Mouse (Mus musculus): ENCODE data around the gene Igdcc3. TPM values are rescaled to one million over a fixed set of nuclear protein-coding genes. Genes with fewer than 3 reads are reported as not detected.
A peak's percentile ranks its signal among the peaks of the same experiment; 100 is the strongest.
"Not testable (repeated sequence)": the region's sequence is repeated elsewhere in the genome, so short reads cannot be mapped to it uniquely, and the experiment has no call there.

The Igdcc3 gene
- polyA plus RNA-seq, 1 experiment from 2014 or later = 0.08 TPM

- WGBS (ENCODE audit: insufficient replicate concordance) = 71% methylated on average over 9 of the region's 9 CpGs
- H3K4me2 ChIP-seq = not testable (repeated sequence)
Measured at GRCm38 (mm10) chr9:65207041-65207815, 66.2 kb downstream of the Igdcc3 start.

DNA sequence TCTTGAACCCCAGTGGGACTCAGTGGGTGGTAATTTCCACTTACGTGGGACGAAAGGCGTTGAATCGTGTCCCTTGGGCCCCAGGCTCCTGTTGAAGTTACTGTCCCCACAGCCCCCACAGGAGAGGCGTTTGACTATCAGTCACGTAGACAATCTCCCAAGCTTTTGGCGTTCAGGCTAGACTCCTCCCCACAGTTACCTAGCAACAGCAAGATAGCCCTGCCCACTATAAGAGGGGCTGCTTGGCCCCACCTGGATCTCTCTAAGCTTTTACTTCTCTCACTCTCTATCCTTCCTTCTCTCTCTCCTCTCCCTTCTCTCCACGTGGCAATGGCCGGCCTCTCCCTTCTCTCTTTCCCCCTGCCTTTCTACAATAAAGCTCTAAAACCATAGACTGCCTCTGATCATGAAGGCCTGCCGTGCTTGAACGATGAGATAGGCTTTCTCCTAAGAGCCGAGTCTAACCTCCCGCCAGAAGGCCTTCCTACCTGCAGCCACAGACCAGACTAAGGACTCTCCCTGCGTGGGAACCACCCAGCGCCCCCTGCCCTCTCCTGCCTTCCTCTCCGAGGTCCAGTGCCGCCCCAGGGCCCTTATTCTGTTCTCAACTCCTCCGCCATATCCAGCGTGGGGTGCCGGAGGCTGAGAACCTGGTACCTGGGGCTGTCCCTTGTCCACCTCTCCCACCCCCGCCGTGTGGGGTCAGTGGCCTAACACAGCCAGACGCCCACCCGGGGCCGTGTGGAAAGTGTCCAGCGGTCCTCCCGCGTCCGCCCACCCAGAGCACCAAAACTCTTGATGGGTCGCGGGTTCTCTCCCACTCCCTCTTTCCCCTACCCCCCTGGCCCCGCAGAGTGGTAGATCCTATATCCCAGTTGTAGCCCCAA lies 67.5 kb downstream of the Igdcc3 start:
- no peak overlapping the region for H3K27ac ChIP-seq (replicated peaks)
- peak; percentile 45; the same call in 1 of the 2 replicates for ATAC-seq (ENCODE audit: insufficient read depth)
- H3K27me3 ChIP-seq = no peaks in the 10 kb centered on the region
- 74% methylated on average over 32 of the region's 32 CpGs for WGBS (ENCODE audit: insufficient replicate concordance)
- H3K36me3 ChIP-seq (replicated peaks) = no peaks in the 10 kb centered on the region
- no peak overlapping the region for H3K4me3 ChIP-seq (replicated peaks)
- no peaks in the 10 kb centered on the region for H3K9me3 ChIP-seq (replicated peaks)
- H3K9ac ChIP-seq = no peak overlapping the region
- H3K4me1 ChIP-seq (replicated peaks) = peaks cover 30% of the 10 kb centered on the region
- H3K4me2 ChIP-seq = no peak overlapping the region

More at GRCm38 (mm10) chr9:65207041-65207815, 66.2 kb downstream of the Igdcc3 start:
- H3K4me3 ChIP-seq (replicated peaks); H3K9me3 ChIP-seq (replicated peaks); ATAC-seq (ENCODE audit: insufficient read depth); H3K36me3 ChIP-seq (replicated peaks); H3K27me3 ChIP-seq; H3K9ac ChIP-seq; H3K27ac ChIP-seq (replicated peaks): not testable (repeated sequence)
- peaks cover 31% of the 10 kb centered on the region for H3K4me1 ChIP-seq (replicated peaks)

- WGBS (ENCODE audit: insufficient replicate concordance) = 76% methylated on average over 1 of the region's 1 CpGs
- H3K27ac ChIP-seq (replicated peaks) = 0 out of 2 replicates have a peak overlapping the region, but pooled peaks have one; percentile 7
- no peak overlapping the region for H3K4me2 ChIP-seq
- no peak overlapping the region for H3K4me3 ChIP-seq (replicated peaks)
- no peak for ATAC-seq (ENCODE audit: insufficient read depth)
- H3K9ac ChIP-seq = no peak overlapping the region
- H3K27me3 ChIP-seq = no peaks in the 10 kb centered on the region
- H3K4me1 ChIP-seq (replicated peaks) = peaks cover 41% of the 10 kb centered on the region
- no peaks in the 10 kb centered on the region for H3K9me3 ChIP-seq (replicated peaks)
- no peaks in the 10 kb centered on the region for H3K36me3 ChIP-seq (replicated peaks)
Measured at GRCm38 (mm10) chr9:65211598-65211997, 70.6 kb downstream of the Igdcc3 start.

DNA sequence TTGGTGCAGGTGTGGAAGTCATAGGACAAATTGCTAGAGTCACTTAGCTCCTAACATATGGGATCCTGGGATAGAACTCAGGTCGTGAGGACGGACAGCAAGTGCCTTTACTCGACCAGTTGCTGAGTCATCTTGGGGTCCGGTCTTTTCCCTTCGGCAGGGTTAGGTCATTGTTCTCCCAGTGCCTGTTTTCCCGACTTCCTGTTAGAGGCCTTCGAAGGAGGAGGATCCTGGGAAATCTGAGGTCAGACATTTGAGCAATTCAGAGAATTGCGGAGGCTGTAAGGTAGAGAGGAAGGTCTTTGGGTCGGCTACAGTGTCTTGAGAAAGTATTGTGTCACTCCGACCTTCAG lies 73.4 kb downstream of the Igdcc3 start:
- Histone ChIP-seq H3K36me3 (replicated peaks) (no peaks in the 10 kb centered on the region), H3K9me3 (replicated peaks) (no peaks in the 10 kb centered on the region), H3K4me1 (replicated peaks) (peaks cover 55% of the 10 kb centered on the region), H3K27ac (replicated peaks) (peak overlapping the region; percentile 100), H3K9ac (peak overlapping the region; percentile 96), H3K27me3 (no peaks in the 10 kb centered on the region), H3K4me3 (replicated peaks) (peak overlapping the region; percentile 80), H3K4me2 (peak overlapping the region; percentile 94)
- ATAC-seq (ENCODE audit: insufficient read depth) = no peak
- WGBS (ENCODE audit: insufficient replicate concordance) = 7% methylated on average over 10 of the region's 10 CpGs

- peak; percentile 91 for ATAC-seq (ENCODE audit: insufficient read depth)
- peak overlapping the region; percentile 96 for H3K9ac ChIP-seq
- no peaks in the 10 kb centered on the region for H3K27me3 ChIP-seq
- H3K4me1 ChIP-seq (replicated peaks) = peaks cover 58% of the 10 kb centered on the region
- H3K4me3 ChIP-seq (replicated peaks) = peak overlapping the region; percentile 80
- WGBS (ENCODE audit: insufficient replicate concordance) = under 1% methylated on average over 57 of the region's 59 CpGs
- H3K36me3 ChIP-seq (replicated peaks) = no peaks in the 10 kb centered on the region
- peak overlapping the region; percentile 94 for H3K4me2 ChIP-seq
- no peaks in the 10 kb centered on the region for H3K9me3 ChIP-seq (replicated peaks)
- H3K27ac ChIP-seq (replicated peaks) = peak overlapping the region; percentile 100
Measured at GRCm38 (mm10) chr9:65214778-65215493, 73.9 kb downstream of the Igdcc3 start.

- H3K27me3 ChIP-seq = no peaks in the 10 kb centered on the region
- H3K4me3 ChIP-seq (replicated peaks) = peak overlapping the region; percentile 80
- peak; percentile 78 for ATAC-seq (ENCODE audit: insufficient read depth)
- H3K9me3 ChIP-seq (replicated peaks) = no peaks in the 10 kb centered on the region
- peak overlapping the region; percentile 94 for H3K4me2 ChIP-seq
- no peaks in the 10 kb centered on the region for H3K36me3 ChIP-seq (replicated peaks)
- H3K4me1 ChIP-seq (replicated peaks) = peaks cover 64% of the 10 kb centered on the region
- peak overlapping the region; percentile 100 for H3K27ac ChIP-seq (replicated peaks)
- 1% methylated on average over 31 of the region's 31 CpGs for WGBS (ENCODE audit: insufficient replicate concordance)
- peak overlapping the region; percentile 96 for H3K9ac ChIP-seq
Measured at GRCm38 (mm10) chr9:65215494-65216126, 74.6 kb downstream of the Igdcc3 start.

- no peaks in the 10 kb centered on the region for H3K27me3 ChIP-seq
- 16% methylated on average over 8 of the region's 8 CpGs for WGBS (ENCODE audit: insufficient replicate concordance)
- peaks cover 68% of the 10 kb centered on the region for H3K4me1 ChIP-seq (replicated peaks)
- no peak for ATAC-seq (ENCODE audit: insufficient read depth)
- no peaks in the 10 kb centered on the region for H3K36me3 ChIP-seq (replicated peaks)
- peak overlapping the region; percentile 80 for H3K4me3 ChIP-seq (replicated peaks)
- H3K9me3 ChIP-seq (replicated peaks) = no peaks in the 10 kb centered on the region
- peak overlapping the region; percentile 96 for H3K9ac ChIP-seq
- H3K27ac ChIP-seq (replicated peaks) = peak overlapping the region; percentile 100
- peak overlapping the region; percentile 94 for H3K4me2 ChIP-seq
Measured at GRCm38 (mm10) chr9:65216972-65217371, 76.0 kb downstream of the Igdcc3 start.

DNA sequence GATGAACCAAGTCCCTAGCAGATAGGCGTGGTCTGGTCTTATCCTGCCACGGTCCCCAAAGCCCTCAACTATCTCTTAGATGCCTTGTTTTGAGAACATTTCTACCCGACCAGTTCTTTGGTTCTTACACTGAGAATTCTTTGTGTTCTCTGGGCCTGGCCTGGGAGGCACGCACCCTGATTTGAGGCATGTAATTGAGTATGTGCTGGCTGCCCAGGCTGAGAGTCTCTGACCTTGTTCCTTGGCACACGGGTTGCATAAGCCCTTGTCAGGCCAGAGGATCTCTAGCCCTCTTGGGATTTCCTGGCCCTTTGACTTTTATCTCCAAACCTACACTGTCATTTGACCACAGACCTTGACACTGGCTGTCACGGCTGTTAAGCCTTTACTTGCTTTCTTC lies 76.7 kb downstream of the Igdcc3 start:
- no peaks in the 10 kb centered on the region for H3K36me3 ChIP-seq (replicated peaks)
- peak overlapping the region; percentile 96 for H3K9ac ChIP-seq
- H3K4me3 ChIP-seq (replicated peaks) = peak overlapping the region; percentile 80
- H3K4me2 ChIP-seq = peak overlapping the region; percentile 94
- H3K9me3 ChIP-seq (replicated peaks) = no peaks in the 10 kb centered on the region
- peaks cover 68% of the 10 kb centered on the region for H3K4me1 ChIP-seq (replicated peaks)
- peak overlapping the region; percentile 100 for H3K27ac ChIP-seq (replicated peaks)
- H3K27me3 ChIP-seq = no peaks in the 10 kb centered on the region
- 9% methylated on average over 6 of the region's 6 CpGs for WGBS (ENCODE audit: insufficient replicate concordance)
- ATAC-seq (ENCODE audit: insufficient read depth) = no peak

GRCm38 (mm10) chr9:65218916-65219315 lies 77.9 kb downstream of the Igdcc3 start:
- Histone ChIP-seq H3K4me3 (replicated peaks) (no peak overlapping the region), H3K9ac (peak overlapping the region; percentile 29; the same call in 1 of the 2 replicates), H3K27me3 (no peaks in the 10 kb centered on the region), H3K4me2 (peak overlapping the region; percentile 94), H3K4me1 (replicated peaks) (peaks cover 67% of the 10 kb centered on the region), H3K27ac (replicated peaks) (peak overlapping the region; percentile 100), H3K36me3 (replicated peaks) (no peaks in the 10 kb centered on the region), H3K9me3 (replicated peaks) (no peaks in the 10 kb centered on the region)
- 45% methylated on average over 1 of the region's 1 CpGs for WGBS (ENCODE audit: insufficient replicate concordance)
- no peak for ATAC-seq (ENCODE audit: insufficient read depth)

DNA sequence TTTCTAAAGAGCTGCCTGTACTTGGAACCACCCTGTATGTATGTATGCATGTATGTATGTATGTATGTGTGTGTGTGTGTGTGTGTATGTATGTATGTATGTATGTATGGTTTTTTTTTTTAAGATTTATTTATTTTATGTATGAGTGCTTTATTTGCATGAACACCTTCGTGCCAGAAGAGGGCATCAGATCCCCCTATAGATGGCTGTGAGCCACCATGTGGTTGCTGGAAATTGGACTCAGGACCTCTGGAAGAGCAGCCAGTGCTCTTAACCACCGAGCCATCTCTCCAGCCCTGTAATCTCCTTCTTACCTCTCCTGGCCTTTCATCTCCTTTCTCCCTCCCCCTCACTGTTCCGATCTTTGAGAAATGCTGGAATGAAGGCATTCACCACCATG lies 79.4 kb downstream of the Igdcc3 start:
- not testable (repeated sequence) for H3K9me3 ChIP-seq (replicated peaks); H3K4me3 ChIP-seq (replicated peaks); H3K36me3 ChIP-seq (replicated peaks); ATAC-seq (ENCODE audit: insufficient read depth); H3K27ac ChIP-seq (replicated peaks); H3K4me2 ChIP-seq; H3K27me3 ChIP-seq; H3K9ac ChIP-seq
- 42% methylated on average over 3 of the region's 3 CpGs for WGBS (ENCODE audit: insufficient replicate concordance)
- peaks cover 64% of the 10 kb centered on the region for H3K4me1 ChIP-seq (replicated peaks)
